Mouse (Mus musculus): Measurements from ENCODE around the gene Arhgap29. TPM values are rescaled to one million over a fixed set of nuclear protein-coding genes. Genes with fewer than 3 reads are reported as not detected.
A peak's percentile ranks its signal among the peaks of the same experiment; 100 is the strongest.

Gene Arhgap29
- polyA plus RNA-seq, 1 experiment = 6.3 TPM

DNA sequence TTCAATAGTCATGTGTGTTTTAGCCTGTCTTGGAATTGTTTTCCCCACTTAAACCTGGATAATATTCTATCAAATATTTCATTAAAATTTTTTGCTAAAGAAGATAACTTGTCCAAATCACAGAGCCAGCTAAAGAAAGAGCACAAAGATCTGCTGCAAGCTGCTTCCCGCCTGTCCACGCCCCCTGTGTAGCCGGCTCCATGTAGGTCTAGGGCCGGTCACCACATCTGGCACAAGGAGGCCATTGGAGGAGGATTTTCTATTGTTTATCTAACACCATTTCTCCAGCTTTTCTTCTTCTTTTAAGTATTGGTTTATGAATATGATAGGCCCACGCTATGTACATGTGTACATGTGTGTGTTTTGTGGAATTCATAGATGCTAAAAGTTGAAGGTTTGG, 38.9 kb upstream of the Arhgap29 start:
- no peak for DNase-seq
- Histone ChIP-seq H3K4me1 (replicated peaks; ENCODE audit: control insufficient read depth, insufficient read depth, low read length) (no peaks in the 10 kb centered on the region), H3K4me3 (ENCODE audit: control insufficient read depth, insufficient read depth, low read length) (no peak overlapping the region), H3K27me3 (ENCODE audit: control insufficient read depth, insufficient read depth, low read length) (no peaks in the 10 kb centered on the region), H3K27ac (ENCODE audit: control insufficient read depth, insufficient read depth, low read length) (no peak overlapping the region), H3K36me3 (ENCODE audit: control insufficient read depth, insufficient read depth, low read length) (no peaks in the 10 kb centered on the region)
- 95% methylated on average over 5 of the region's 5 CpGs for WGBS
- TF ChIP-seq POLR2A (IDR thresholded peaks at IDR 0.05; ENCODE audit: control insufficient read depth, extremely low read depth, insufficient read depth, low read length, poor library complexity) = no peak
- no peak for TF ChIP-seq CTCF (IDR thresholded peaks at IDR 0.05; ENCODE audit: borderline replicate concordance, control insufficient read depth, extremely low read depth, insufficient read depth, low read length, poor library complexity)

DNA sequence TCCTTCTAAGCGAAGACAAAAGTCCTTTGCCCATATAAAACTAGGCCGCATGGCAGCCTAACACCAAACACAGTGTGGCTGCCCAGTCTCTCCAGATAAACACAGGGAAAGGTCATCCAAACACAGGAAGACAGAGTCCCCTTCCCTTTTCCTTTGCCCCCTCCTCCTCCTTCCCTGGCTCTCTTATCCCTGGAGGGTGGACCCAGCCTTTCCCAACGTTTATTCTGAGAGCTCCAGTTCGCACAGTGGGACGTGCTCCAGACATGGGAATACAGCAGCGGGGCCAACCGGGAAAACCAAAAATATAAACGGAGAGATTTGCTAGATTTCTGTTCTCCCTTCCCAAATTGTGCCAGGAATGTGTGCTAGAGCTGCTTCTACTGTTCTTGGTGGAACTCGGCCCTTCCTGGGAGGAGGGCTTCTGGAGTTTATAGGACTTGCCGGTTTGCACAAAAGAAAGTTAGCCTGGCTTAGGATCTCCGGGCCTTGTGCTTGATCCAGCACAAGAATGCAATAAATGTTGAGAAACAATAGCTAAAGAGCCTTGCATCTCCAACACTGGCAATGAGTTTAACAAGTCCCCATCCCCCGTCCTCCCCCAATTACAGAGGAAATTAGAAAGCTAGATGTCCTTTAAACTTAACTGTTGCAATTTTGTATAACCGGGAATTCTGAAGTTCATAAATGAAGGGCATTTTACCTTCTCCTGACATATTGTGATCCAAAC, 37.7 kb upstream of the Arhgap29 start:
- Histone ChIP-seq H3K4me1 (replicated peaks; ENCODE audit: control insufficient read depth, insufficient read depth, low read length) (no peaks in the 10 kb centered on the region), H3K27me3 (ENCODE audit: control insufficient read depth, insufficient read depth, low read length) (no peaks in the 10 kb centered on the region), H3K36me3 (ENCODE audit: control insufficient read depth, insufficient read depth, low read length) (no peaks in the 10 kb centered on the region), H3K4me3 (ENCODE audit: control insufficient read depth, insufficient read depth, low read length) (no peak overlapping the region), H3K27ac (ENCODE audit: control insufficient read depth, insufficient read depth, low read length) (peak overlapping the region; percentile 24; the same call in 1 of the 2 replicates)
- 89% methylated on average over 13 of the region's 13 CpGs for WGBS
- DNase-seq = no peak
- no peak for TF ChIP-seq CTCF (IDR thresholded peaks at IDR 0.05; ENCODE audit: borderline replicate concordance, control insufficient read depth, extremely low read depth, insufficient read depth, low read length, poor library complexity)
- TF ChIP-seq POLR2A (IDR thresholded peaks at IDR 0.05; ENCODE audit: control insufficient read depth, extremely low read depth, insufficient read depth, low read length, poor library complexity) = no peak

DNA sequence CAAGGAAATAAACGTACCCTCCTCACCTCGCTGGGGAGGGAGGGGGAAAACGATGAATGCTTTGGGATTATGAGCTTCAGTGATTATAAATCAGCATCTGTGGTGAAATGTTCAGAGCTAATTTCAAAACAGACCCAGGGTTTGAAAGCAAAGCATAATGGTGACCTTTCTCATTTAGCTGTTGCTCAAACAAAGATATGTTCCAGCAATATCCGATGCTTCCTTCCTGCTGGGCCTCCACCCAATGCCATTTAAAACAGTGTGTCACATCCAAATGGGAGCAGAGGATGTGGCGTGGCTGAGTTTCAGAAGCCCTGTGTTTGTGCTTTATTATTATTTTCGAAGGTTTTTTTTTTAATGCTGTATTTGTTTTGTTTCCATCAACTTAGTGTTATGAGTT, 37.1 kb upstream of the Arhgap29 start:
- DNase-seq = no peak
- H3K36me3 ChIP-seq (ENCODE audit: control insufficient read depth, insufficient read depth, low read length) = no peaks in the 10 kb centered on the region
- no peak overlapping the region for H3K27ac ChIP-seq (ENCODE audit: control insufficient read depth, insufficient read depth, low read length)
- H3K27me3 ChIP-seq (ENCODE audit: control insufficient read depth, insufficient read depth, low read length) = no peaks in the 10 kb centered on the region
- WGBS = 78% methylated on average over 6 of the region's 6 CpGs
- no peak overlapping the region for H3K4me3 ChIP-seq (ENCODE audit: control insufficient read depth, insufficient read depth, low read length)
- no peaks in the 10 kb centered on the region for H3K4me1 ChIP-seq (replicated peaks; ENCODE audit: control insufficient read depth, insufficient read depth, low read length)
- TF ChIP-seq CTCF (IDR thresholded peaks at IDR 0.05; ENCODE audit: borderline replicate concordance, control insufficient read depth, extremely low read depth, insufficient read depth, low read length, poor library complexity) (no peak), POLR2A (IDR thresholded peaks at IDR 0.05; ENCODE audit: control insufficient read depth, extremely low read depth, insufficient read depth, low read length, poor library complexity) (no peak)

DNA sequence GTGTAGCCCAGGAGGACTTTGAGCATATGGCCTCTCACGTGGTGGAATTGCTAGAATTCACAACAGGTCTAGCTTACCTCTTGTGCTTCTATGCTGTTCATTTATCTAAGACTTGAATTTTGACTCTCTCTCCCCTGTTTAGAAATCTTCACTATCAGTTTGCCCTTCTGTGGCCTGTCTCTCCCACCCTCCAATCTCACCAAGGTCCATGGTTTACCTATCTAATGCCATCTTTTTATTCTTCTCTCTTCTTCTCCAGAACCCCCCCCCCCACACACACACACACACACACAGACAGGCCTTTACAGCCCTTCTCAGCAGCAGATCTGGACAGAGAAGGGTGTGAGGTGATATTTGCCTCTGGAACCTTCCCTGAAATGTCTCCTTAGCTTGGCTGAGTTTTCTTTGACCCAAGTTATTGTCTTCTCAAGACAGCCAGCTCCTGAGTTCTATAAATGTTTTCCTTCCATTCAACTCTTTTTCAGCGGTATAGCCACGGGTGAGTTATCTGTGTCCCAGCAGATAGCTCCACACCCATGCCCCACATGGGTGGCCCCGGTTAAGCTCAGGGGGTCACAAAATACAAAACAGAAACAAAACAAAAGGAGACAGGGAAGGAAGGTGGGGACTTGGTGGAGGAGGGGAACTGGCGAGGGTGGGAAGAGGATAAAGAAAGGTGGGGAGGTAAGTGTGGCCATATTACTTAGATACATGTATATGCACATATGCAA, 35.4 kb upstream of the Arhgap29 start:
- Histone ChIP-seq H3K4me3 (ENCODE audit: control insufficient read depth, insufficient read depth, low read length) (no peak overlapping the region), H3K4me1 (replicated peaks; ENCODE audit: control insufficient read depth, insufficient read depth, low read length) (no peaks in the 10 kb centered on the region), H3K27ac (ENCODE audit: control insufficient read depth, insufficient read depth, low read length) (no peak overlapping the region), H3K27me3 (ENCODE audit: control insufficient read depth, insufficient read depth, low read length) (no peaks in the 10 kb centered on the region), H3K36me3 (ENCODE audit: control insufficient read depth, insufficient read depth, low read length) (no peaks in the 10 kb centered on the region)
- WGBS = 94% methylated on average over 5 of the region's 5 CpGs
- no peak for TF ChIP-seq CTCF (IDR thresholded peaks at IDR 0.05; ENCODE audit: borderline replicate concordance, control insufficient read depth, extremely low read depth, insufficient read depth, low read length, poor library complexity)
- no peak for TF ChIP-seq POLR2A (IDR thresholded peaks at IDR 0.05; ENCODE audit: control insufficient read depth, extremely low read depth, insufficient read depth, low read length, poor library complexity)
- DNase-seq = no peak

DNA sequence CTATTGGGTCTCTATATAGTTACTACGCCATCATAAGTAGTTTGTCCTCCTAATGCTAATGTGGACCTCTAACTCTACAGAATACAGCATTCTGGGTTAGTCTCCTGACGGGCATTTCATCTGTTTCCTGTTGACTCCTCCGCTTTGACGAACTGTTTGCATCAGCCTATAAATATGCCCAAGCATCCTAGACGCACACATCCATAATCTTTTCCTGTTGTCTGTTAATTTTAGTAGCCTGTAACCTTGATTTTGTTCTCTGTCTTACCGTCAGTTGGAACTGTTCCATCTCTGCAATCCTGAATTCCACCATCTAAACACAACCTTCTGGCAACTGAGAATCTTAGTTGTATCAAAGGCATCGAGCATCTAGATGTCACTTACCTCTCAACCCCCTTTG, 34.7 kb upstream of the Arhgap29 start:
- H3K4me1 ChIP-seq (replicated peaks; ENCODE audit: control insufficient read depth, insufficient read depth, low read length) = no peaks in the 10 kb centered on the region
- TF ChIP-seq CTCF (IDR thresholded peaks at IDR 0.05; ENCODE audit: borderline replicate concordance, control insufficient read depth, extremely low read depth, insufficient read depth, low read length, poor library complexity) (no peak), POLR2A (IDR thresholded peaks at IDR 0.05; ENCODE audit: control insufficient read depth, extremely low read depth, insufficient read depth, low read length, poor library complexity) (no peak)
- H3K36me3 ChIP-seq (ENCODE audit: control insufficient read depth, insufficient read depth, low read length) = no peaks in the 10 kb centered on the region
- H3K27ac ChIP-seq (ENCODE audit: control insufficient read depth, insufficient read depth, low read length) = no peak overlapping the region
- 93% methylated on average over 7 of the region's 7 CpGs for WGBS
- H3K27me3 ChIP-seq (ENCODE audit: control insufficient read depth, insufficient read depth, low read length) = no peaks in the 10 kb centered on the region
- no peak for DNase-seq
- H3K4me3 ChIP-seq (ENCODE audit: control insufficient read depth, insufficient read depth, low read length) = no peak overlapping the region

DNA sequence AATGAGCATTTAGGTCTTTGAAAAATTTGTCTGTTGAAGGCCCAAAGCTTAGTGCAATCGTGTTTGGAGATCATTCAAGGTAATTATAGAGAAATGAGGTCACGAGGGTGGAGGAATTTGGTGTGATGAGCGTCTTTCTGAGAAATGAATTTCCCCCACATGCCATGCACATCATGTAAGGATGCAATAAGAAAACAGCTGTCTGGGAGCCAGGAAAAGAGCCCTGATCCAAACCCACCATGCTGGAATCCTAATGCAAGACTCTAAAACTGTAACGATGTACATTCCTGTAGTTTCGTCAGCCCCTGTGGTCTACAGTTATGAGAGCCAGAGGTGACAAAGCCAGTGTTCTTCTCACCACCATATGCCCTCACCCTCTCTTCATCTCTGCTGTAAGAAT, 32.4 kb upstream of the Arhgap29 start:
- no peak overlapping the region for H3K4me3 ChIP-seq (ENCODE audit: control insufficient read depth, insufficient read depth, low read length)
- 95% methylated on average over 5 of the region's 5 CpGs for WGBS

More for the DNA sequence above, 32.4 kb upstream of the Arhgap29 start:
- TF ChIP-seq POLR2A (IDR thresholded peaks at IDR 0.05; ENCODE audit: control insufficient read depth, extremely low read depth, insufficient read depth, low read length, poor library complexity) (no peak), CTCF (IDR thresholded peaks at IDR 0.05; ENCODE audit: borderline replicate concordance, control insufficient read depth, extremely low read depth, insufficient read depth, low read length, poor library complexity) (no peak)
- Histone ChIP-seq H3K36me3 (ENCODE audit: control insufficient read depth, insufficient read depth, low read length) (no peaks in the 10 kb centered on the region), H3K27me3 (ENCODE audit: control insufficient read depth, insufficient read depth, low read length) (no peaks in the 10 kb centered on the region), H3K4me1 (replicated peaks; ENCODE audit: control insufficient read depth, insufficient read depth, low read length) (no peaks in the 10 kb centered on the region), H3K27ac (ENCODE audit: control insufficient read depth, insufficient read depth, low read length) (no peak overlapping the region)
- DNase-seq = no peak
